Mouse (Mus musculus): Measurements from ENCODE around the gene Rps27. TPM values are rescaled to one million over a fixed set of nuclear protein-coding genes. Genes with fewer than 3 reads are reported as not detected.
A peak's percentile ranks its signal among the peaks of the same experiment; 100 is the strongest.

The Rps27 gene
- polyA plus RNA-seq, 1 experiment from 2014 or later, result 1,661 TPM

DNA sequence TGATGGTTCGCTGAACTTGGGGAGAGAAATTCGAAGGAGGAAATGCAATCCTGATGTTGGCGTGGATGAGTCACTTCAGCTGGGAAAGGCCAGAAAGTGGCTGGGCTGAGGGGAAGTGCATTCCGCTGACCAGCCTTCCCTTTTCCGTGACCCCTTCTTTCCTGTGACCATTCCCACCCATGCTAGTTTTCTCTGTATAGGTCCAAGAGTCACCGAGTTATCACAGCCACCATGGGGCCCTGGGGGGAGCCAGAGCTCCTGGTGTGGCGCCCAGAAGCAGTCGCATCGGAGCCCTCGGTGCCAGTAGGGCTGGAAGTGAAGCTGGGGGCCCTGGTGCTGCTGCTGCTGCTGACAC, 35.3 kb upstream of the Rps27 start:
- Histone ChIP-seq H3K9ac (ENCODE audit: low read length) (peak overlapping the region; percentile 86), H3K27ac (replicated peaks) (peak overlapping the region; percentile 98), H3K4me2 (replicated peaks; ENCODE audit: low read depth) (peak overlapping the region; percentile 70), H3K27me3 (ENCODE audit: control insufficient read depth, insufficient read depth, low read length) (no peaks in the 10 kb centered on the region), H3K4me3 (ENCODE audit: low read depth, low read length) (peak overlapping the region; percentile 78), H3K9me3 (ENCODE audit: control insufficient read depth, low read length) (no peaks in the 10 kb centered on the region), H3K36me3 (ENCODE audit: control insufficient read depth, insufficient read depth, low read length) (peaks cover 11% of the 10 kb centered on the region), H3K4me1 (replicated peaks; ENCODE audit: control insufficient read depth, insufficient read depth) (0 out of 2 replicates have a peak, but pooled peaks cover under 1% of the 10 kb centered on the region)
- TF ChIP-seq EP300 (optimal IDR thresholded peaks at IDR 0.05) (no peak), CTCF (IDR thresholded peaks at IDR 0.05; ENCODE audit: low read depth) (no peak)
- DNase-seq (ENCODE audit: low spot score), result peak; percentile 62
- WGBS, result under 1% methylated on average over 10 of the region's 10 CpGs
- 0 out of 2 replicates have a peak, but pooled peaks have one; percentile 25 for ATAC-seq (ENCODE audit: low FRiP score, low TSS enrichment)

DNA sequence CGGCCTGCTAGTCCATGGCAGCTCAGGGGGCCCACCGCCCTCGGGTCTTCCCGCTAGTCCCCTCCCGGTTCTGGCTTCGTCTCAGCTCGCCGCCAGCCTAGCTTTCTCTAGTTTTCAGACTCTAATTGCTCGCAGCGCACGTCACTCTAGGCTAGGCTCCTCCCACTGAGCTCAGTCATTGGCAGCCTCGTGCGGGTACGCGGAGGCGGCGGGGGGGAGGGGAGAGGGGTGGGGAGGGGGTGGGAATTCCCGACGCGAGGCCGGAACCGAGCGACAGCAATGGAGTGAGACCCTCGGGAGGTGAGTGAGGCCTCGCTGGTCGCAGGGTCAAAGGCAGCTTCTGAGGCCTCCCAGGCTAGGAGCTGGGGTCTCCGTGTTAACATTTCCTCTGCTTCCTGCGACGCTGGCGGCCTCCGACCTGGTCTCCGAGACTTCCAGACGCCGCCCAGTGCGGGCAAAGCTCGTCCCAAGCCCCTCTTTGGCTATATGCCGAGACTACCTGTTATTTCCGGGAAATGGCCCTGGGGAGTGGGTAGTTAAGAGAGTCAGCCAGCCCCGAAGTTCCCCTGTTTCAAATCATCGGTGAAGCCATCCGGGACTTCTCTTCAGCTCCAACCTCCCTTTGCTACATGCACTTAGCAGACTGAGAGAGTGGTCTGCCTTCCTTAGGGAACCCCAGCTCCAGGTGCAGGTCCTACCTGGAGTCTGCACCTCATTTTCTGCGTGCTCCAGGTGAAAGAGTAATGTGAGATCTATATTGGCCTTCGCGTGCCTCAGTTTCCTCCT, 34.7 kb upstream of the Rps27 start, which contains the start of gene Slc39a1:
Gene Slc39a1, plus strand, starts transcription at position 213 of the 786 bp plus-strand sequence.
- Histone ChIP-seq H3K9me3 (ENCODE audit: control insufficient read depth, low read length) (no peaks in the 10 kb centered on the region), H3K27me3 (ENCODE audit: control insufficient read depth, insufficient read depth, low read length) (no peaks in the 10 kb centered on the region), H3K9ac (ENCODE audit: low read length) (peak within 1 kb of the TSS; percentile 86), H3K4me2 (replicated peaks; ENCODE audit: low read depth) (peak within 1 kb of the TSS; percentile 70), H3K4me3 (ENCODE audit: low read depth, low read length) (peak within 1 kb of the TSS; percentile 78), H3K27ac (replicated peaks) (peak within 1 kb of the TSS; percentile 98), H3K36me3 (ENCODE audit: control insufficient read depth, insufficient read depth, low read length) (peaks cover 11% of the 10 kb centered on the region), H3K4me1 (replicated peaks; ENCODE audit: control insufficient read depth, insufficient read depth) (0 out of 2 replicates have a peak, but pooled peaks cover 2% of the 10 kb centered on the region)
- DNase-seq (ENCODE audit: low spot score), result peak; percentile 94
- TF ChIP-seq EP300 (optimal IDR thresholded peaks at IDR 0.05) (no peak), CTCF (IDR thresholded peaks at IDR 0.05; ENCODE audit: low read depth) (no peak)
- peak; percentile 92 for ATAC-seq (ENCODE audit: low FRiP score, low TSS enrichment)
- 0% methylated on average over 38 of the region's 44 CpGs for WGBS

- DNase-seq (ENCODE audit: low spot score), result no peak
- H3K4me2 ChIP-seq (replicated peaks; ENCODE audit: low read depth), result peak overlapping the region; percentile 70
- H3K9ac ChIP-seq (ENCODE audit: low read length), result peak overlapping the region; percentile 86
- TF ChIP-seq EP300 (optimal IDR thresholded peaks at IDR 0.05), result no peak
- no peak for TF ChIP-seq CTCF (IDR thresholded peaks at IDR 0.05; ENCODE audit: low read depth)
- peaks cover 6% of the 10 kb centered on the region; the same call in 1 of the 2 replicates for H3K4me1 ChIP-seq (replicated peaks; ENCODE audit: control insufficient read depth, insufficient read depth)
- no peak for ATAC-seq (ENCODE audit: low FRiP score, low TSS enrichment)
- H3K27me3 ChIP-seq (ENCODE audit: control insufficient read depth, insufficient read depth, low read length), result no peaks in the 10 kb centered on the region
- H3K9me3 ChIP-seq (ENCODE audit: control insufficient read depth, low read length), result no peaks in the 10 kb centered on the region
- peak overlapping the region; percentile 98 for H3K27ac ChIP-seq (replicated peaks)
- H3K36me3 ChIP-seq (ENCODE audit: control insufficient read depth, insufficient read depth, low read length), result peaks cover 11% of the 10 kb centered on the region
- H3K4me3 ChIP-seq (ENCODE audit: low read depth, low read length), result peak overlapping the region; percentile 78
- WGBS, result 3% methylated on average over 3 of the region's 3 CpGs
Measured at GRCm38 (mm10) chr3:90247630-90247959, 34.1 kb upstream of the Rps27 start.

DNA sequence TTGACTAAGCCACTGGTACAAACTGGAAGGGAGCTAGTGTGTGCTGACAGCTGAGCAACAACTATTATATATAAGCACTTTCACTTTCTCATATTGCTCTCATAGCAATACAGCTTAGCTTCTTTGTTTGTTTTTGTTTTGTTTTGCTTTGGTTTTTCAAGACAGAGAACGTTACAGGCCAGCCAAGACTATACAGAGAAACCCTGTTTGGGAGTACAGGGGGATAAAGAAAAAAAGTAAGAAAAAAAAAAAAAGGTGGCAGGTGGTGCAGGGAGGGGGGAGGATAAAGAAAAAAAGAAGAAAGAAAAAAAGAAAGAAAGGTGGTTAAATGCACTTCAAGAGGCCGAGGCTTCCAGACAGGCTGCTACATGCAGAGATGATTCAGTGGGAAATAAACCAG, 32.0 kb upstream of the Rps27 start:
- no peaks in the 10 kb centered on the region for H3K27me3 ChIP-seq (ENCODE audit: control insufficient read depth, insufficient read depth, low read length)
- TF ChIP-seq CTCF (IDR thresholded peaks at IDR 0.05; ENCODE audit: low read depth) (no peak), EP300 (optimal IDR thresholded peaks at IDR 0.05) (no peak)
- no peak for DNase-seq (ENCODE audit: low spot score)
- H3K27ac ChIP-seq (replicated peaks), result no peak overlapping the region
- WGBS, result 42% methylated on average over 2 of the region's 2 CpGs
- no peaks in the 10 kb centered on the region for H3K9me3 ChIP-seq (ENCODE audit: control insufficient read depth, low read length)
- H3K4me1 ChIP-seq (replicated peaks; ENCODE audit: control insufficient read depth, insufficient read depth), result peaks cover 7% of the 10 kb centered on the region; the same call in 1 of the 2 replicates
- no peak for ATAC-seq (ENCODE audit: low FRiP score, low TSS enrichment)
- H3K4me2 ChIP-seq (replicated peaks; ENCODE audit: low read depth), result no peak overlapping the region
- 0 out of 2 replicates have a peak, but pooled peaks cover under 1% of the 10 kb centered on the region for H3K36me3 ChIP-seq (ENCODE audit: control insufficient read depth, insufficient read depth, low read length)
- H3K4me3 ChIP-seq (ENCODE audit: low read depth, low read length), result no peak overlapping the region
- no peak overlapping the region for H3K9ac ChIP-seq (ENCODE audit: low read length)

GRCm38 (mm10) chr3:90242984-90243775, 29.7 kb upstream of the Rps27 start, which contains the start of gene Creb3l4:
TSS of gene Creb3l4 (minus strand) at chr3:90243512.
- WGBS, result 5% methylated on average over 19 of the region's 19 CpGs
- Histone ChIP-seq H3K4me3 (ENCODE audit: low read depth, low read length) (peak within 1 kb of the TSS; percentile 40), H3K4me2 (replicated peaks; ENCODE audit: low read depth) (peak within 1 kb of the TSS; percentile 60), H3K27ac (replicated peaks) (peak within 1 kb of the TSS; percentile 84), H3K9ac (ENCODE audit: low read length) (peak within 1 kb of the TSS; percentile 58), H3K27me3 (ENCODE audit: control insufficient read depth, insufficient read depth, low read length) (no peaks in the 10 kb centered on the region), H3K36me3 (ENCODE audit: control insufficient read depth, insufficient read depth, low read length) (no peaks in the 10 kb centered on the region; the same call in 1 of the 2 replicates), H3K9me3 (ENCODE audit: control insufficient read depth, low read length) (no peaks in the 10 kb centered on the region), H3K4me1 (replicated peaks; ENCODE audit: control insufficient read depth, insufficient read depth) (peaks cover 7% of the 10 kb centered on the region; the same call in 1 of the 2 replicates)
- peak; percentile 56 for ATAC-seq (ENCODE audit: low FRiP score, low TSS enrichment)
- peak; percentile 82 for DNase-seq (ENCODE audit: low spot score)
- TF ChIP-seq CTCF (IDR thresholded peaks at IDR 0.05; ENCODE audit: low read depth) (no peak), EP300 (optimal IDR thresholded peaks at IDR 0.05) (no peak)
